In genomic region chr16:91597672-91598010, GRCm38 (mm10) we compare ENCODE assay signal across 8 mouse cellular contexts. TPM values are rescaled to one million over a fixed set of nuclear protein-coding genes. Genes with fewer than 3 reads are reported as not detected.
A peak's percentile ranks its signal among the peaks of the same experiment; 100 is the strongest.
DNase-seq lines count a peak whose midpoint lies in the region; ATAC-seq lines count a peak whose summit lies in the region.

Tmem50b (minus strand) TSS chr16:91597800.

- peak; percentile 98 for DNase-seq in T-cell, adult 2 months (ENCODE audit: low spot score)
- DNase-seq in cerebellum, postnatal 36 days: peak; percentile 99 to 100
- peak; percentile 98 to 99 for DNase-seq in frontal cortex, postnatal 36 days (ENCODE audit: low spot score in 2 of 2)
- peak; percentile 98 for DNase-seq in left cerebral cortex, adult 11 months (ENCODE audit: low spot score)
- DNase-seq in lung, postnatal 4 days: peak; percentile 99
- DNase-seq in retina, postnatal 7 days (ENCODE audit: low read depth, low spot score): peak; percentile 95
- peak; percentile 96 for DNase-seq in urinary bladder, adult 2 months (ENCODE audit: low spot score)

- H3K4me2 ChIP-seq in hindbrain, embryonic 15.5 days: peak within 1 kb of the TSS; percentile 93

- whole genome bisulfite sequencing in hindbrain, embryonic 15.5 days: under 1% methylated on average over 33 of the region's 34 CpGs

- no peaks in the 10 kb centered on the region for H3K36me3 ChIP-seq in hindbrain, embryonic 15.5 days

- peak; percentile 99 for ATAC-seq in hindbrain, embryonic 15.5 days (ENCODE audit: low FRiP score, low read depth)

- peak within 1 kb of the TSS; percentile 82 for H3K27ac ChIP-seq in hindbrain, embryonic 15.5 days (replicated peaks)

- peaks cover 5% of the 10 kb centered on the region; the same call in 1 of the 2 replicates for H3K27me3 ChIP-seq in hindbrain, embryonic 15.5 days

- H3K9me3 ChIP-seq in hindbrain, embryonic 15.5 days: no peaks in the 10 kb centered on the region

- peak within 1 kb of the TSS; percentile 86 for H3K9ac ChIP-seq in hindbrain, embryonic 15.5 days

- H3K4me3 ChIP-seq in hindbrain, embryonic 15.5 days: peak within 1 kb of the TSS; percentile 72

- H3K4me1 ChIP-seq in hindbrain, embryonic 15.5 days (replicated peaks): peaks cover 23% of the 10 kb centered on the region

RNA-seq across cellular contexts. Expression of gene Tmem50b, which starts in this region (rescaled TPM):
- polyA plus RNA-seq in hindbrain, embryonic 15.5 days (2015; fragmentation: Nextera tagmentation; extraction: Ambion mirVana): 99.3 and 105 TPM in 2 replicates
- polyA plus RNA-seq in urinary bladder, adult 2 months (2012; rRNA removed): 78.0 and 80.8 TPM in 2 replicates

Comparison
In these comparisons a context has a peak if more than half of its experiments do, and no peak if none do; other contexts are left out.
1. Peak in every context shown above with its lines: DNase-seq, ATAC-seq, H3K4me3 ChIP-seq and H3K27ac ChIP-seq.